Mouse (Mus musculus): ENCODE measurements at regions not wholly inside any gene's neighbourhood (a gene's known extent, or its start where the extent isn't known, plus 50 kb on each side); places are given as distances from the start of the nearest gene placed in this dataset.

GRCm38 (mm10) chr17:84028157-84028970 lies 159.4 kb downstream of the Zfp36l2 start:
- no peak overlapping the region for H3K4me3 ChIP-seq (ENCODE audit: insufficient read depth, low read depth, low read length)
- no peaks in the 10 kb centered on the region for H3K27me3 ChIP-seq (replicated peaks; ENCODE audit: control insufficient read depth, insufficient read depth, low read length)
- H3K4me1 ChIP-seq (ENCODE audit: control insufficient read depth, insufficient read depth, low read length): no peaks in the 10 kb centered on the region
- DNase-seq: peak; percentile 84
- H3K27ac ChIP-seq (ENCODE audit: insufficient read depth, low read depth, low read length): no peak overlapping the region
- WGBS: 25% methylated on average over 27 of the region's 27 CpGs
- TF ChIP-seq CTCF (conservative IDR thresholded peaks at IDR 0.05; ENCODE audit: insufficient read depth, insufficient read length, low read depth, low read length) (peak; percentile 87), POLR2A (IDR thresholded peaks at IDR 0.05; ENCODE audit: low read depth, low read length) (no peak)
- H3K36me3 ChIP-seq (ENCODE audit: control insufficient read depth, insufficient read depth, low read length): no peaks in the 10 kb centered on the region

GRCm38 (mm10) chr17:84027275-84027674 lies 160.5 kb downstream of the Zfp36l2 start:
- Histone ChIP-seq H3K4me1 (ENCODE audit: control insufficient read depth, insufficient read depth, low read length) (no peaks in the 10 kb centered on the region), H3K27ac (ENCODE audit: insufficient read depth, low read depth, low read length) (no peak overlapping the region), H3K27me3 (replicated peaks; ENCODE audit: control insufficient read depth, insufficient read depth, low read length) (no peaks in the 10 kb centered on the region), H3K4me3 (ENCODE audit: insufficient read depth, low read depth, low read length) (no peak overlapping the region), H3K36me3 (ENCODE audit: control insufficient read depth, insufficient read depth, low read length) (no peaks in the 10 kb centered on the region)
- TF ChIP-seq CTCF (conservative IDR thresholded peaks at IDR 0.05; ENCODE audit: insufficient read depth, insufficient read length, low read depth, low read length) (no peak), POLR2A (IDR thresholded peaks at IDR 0.05; ENCODE audit: low read depth, low read length) (no peak)
- 76% methylated on average over 9 of the region's 9 CpGs for WGBS
- DNase-seq: no peak

DNA sequence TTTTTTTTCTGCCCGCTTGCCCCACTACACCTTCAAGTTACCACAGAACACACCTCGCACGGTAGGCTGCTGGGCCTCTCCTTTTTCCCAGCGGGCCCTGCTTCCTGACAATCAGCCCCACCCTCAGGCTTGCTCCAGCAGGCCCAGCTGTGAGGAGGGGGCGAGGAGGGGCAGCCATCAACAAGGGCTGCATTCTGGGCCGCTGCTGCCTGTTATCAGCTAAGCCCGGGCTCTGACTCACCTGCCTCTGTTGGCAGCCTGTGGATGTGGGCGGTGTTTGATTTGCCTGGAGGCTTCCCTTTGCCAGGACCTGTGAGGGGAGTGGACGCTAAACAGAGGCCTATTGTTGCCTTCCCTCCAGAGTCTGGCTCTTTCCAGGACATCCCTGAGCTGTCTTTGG lies 161.6 kb downstream of the Zfp36l2 start:
- no peak for DNase-seq
- no peak overlapping the region for H3K27ac ChIP-seq (ENCODE audit: insufficient read depth, low read depth, low read length)
- WGBS: 57% methylated on average over 9 of the region's 9 CpGs
- TF ChIP-seq POLR2A (IDR thresholded peaks at IDR 0.05; ENCODE audit: low read depth, low read length) (no peak), CTCF (conservative IDR thresholded peaks at IDR 0.05; ENCODE audit: insufficient read depth, insufficient read length, low read depth, low read length) (no peak)
- no peaks in the 10 kb centered on the region for H3K4me1 ChIP-seq (ENCODE audit: control insufficient read depth, insufficient read depth, low read length)
- no peaks in the 10 kb centered on the region for H3K36me3 ChIP-seq (ENCODE audit: control insufficient read depth, insufficient read depth, low read length)
- no peak overlapping the region for H3K4me3 ChIP-seq (ENCODE audit: insufficient read depth, low read depth, low read length)
- no peaks in the 10 kb centered on the region for H3K27me3 ChIP-seq (replicated peaks; ENCODE audit: control insufficient read depth, insufficient read depth, low read length)

- no peak overlapping the region for H3K27ac ChIP-seq (ENCODE audit: insufficient read depth, low read depth, low read length)
- 78% methylated on average over 7 of the region's 7 CpGs for WGBS
These were observed 165.4 kb downstream of the Zfp36l2 start for GRCm38 (mm10) chr17:84022358-84022757.

GRCm38 (mm10) chr17:84018817-84019216 lies 168.9 kb downstream of the Zfp36l2 start:
- no peak for DNase-seq
- Histone ChIP-seq H3K4me3 (ENCODE audit: insufficient read depth, low read depth, low read length) (no peak overlapping the region), H3K4me1 (ENCODE audit: control insufficient read depth, insufficient read depth, low read length) (no peaks in the 10 kb centered on the region), H3K36me3 (ENCODE audit: control insufficient read depth, insufficient read depth, low read length) (no peaks in the 10 kb centered on the region), H3K27me3 (replicated peaks; ENCODE audit: control insufficient read depth, insufficient read depth, low read length) (no peaks in the 10 kb centered on the region), H3K27ac (ENCODE audit: insufficient read depth, low read depth, low read length) (no peak overlapping the region)
- WGBS: 66% methylated on average over 1 of the region's 1 CpGs
- no peak for TF ChIP-seq CTCF (conservative IDR thresholded peaks at IDR 0.05; ENCODE audit: insufficient read depth, insufficient read length, low read depth, low read length)
- TF ChIP-seq POLR2A (IDR thresholded peaks at IDR 0.05; ENCODE audit: low read depth, low read length): no peak

More at GRCm38 (mm10) chr17:84022358-84022757, 165.4 kb downstream of the Zfp36l2 start:
- no peaks in the 10 kb centered on the region for H3K27me3 ChIP-seq (replicated peaks; ENCODE audit: control insufficient read depth, insufficient read depth, low read length)
- no peaks in the 10 kb centered on the region for H3K4me1 ChIP-seq (ENCODE audit: control insufficient read depth, insufficient read depth, low read length)
- no peak for TF ChIP-seq POLR2A (IDR thresholded peaks at IDR 0.05; ENCODE audit: low read depth, low read length)
- no peak for TF ChIP-seq CTCF (conservative IDR thresholded peaks at IDR 0.05; ENCODE audit: insufficient read depth, insufficient read length, low read depth, low read length)
- H3K4me3 ChIP-seq (ENCODE audit: insufficient read depth, low read depth, low read length): no peak overlapping the region
- DNase-seq: no peak
- no peaks in the 10 kb centered on the region for H3K36me3 ChIP-seq (ENCODE audit: control insufficient read depth, insufficient read depth, low read length)

DNA sequence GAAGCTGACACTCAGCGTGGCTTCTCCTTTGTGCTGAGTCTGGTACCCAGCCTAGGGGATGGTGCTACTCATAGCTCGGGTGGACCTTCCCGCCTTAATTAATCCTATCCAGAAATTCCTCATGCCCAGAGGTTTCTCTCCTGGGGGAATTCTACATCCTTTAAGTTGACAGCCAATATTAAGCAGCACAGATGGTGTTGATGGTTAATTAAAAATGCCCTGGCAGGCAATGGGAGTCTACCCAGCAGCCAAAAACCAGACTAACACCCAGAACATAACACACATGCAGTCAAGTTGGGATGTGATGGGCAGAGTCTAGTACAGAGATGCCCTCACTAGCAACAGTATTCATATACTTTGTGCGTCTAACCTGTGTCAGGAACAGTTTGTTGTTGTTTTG lies 169.9 kb downstream of the Zfp36l2 start:
- WGBS: 84% methylated on average over 4 of the region's 4 CpGs
- TF ChIP-seq CTCF (conservative IDR thresholded peaks at IDR 0.05; ENCODE audit: insufficient read depth, insufficient read length, low read depth, low read length) (no peak), POLR2A (IDR thresholded peaks at IDR 0.05; ENCODE audit: low read depth, low read length) (no peak)
- no peak overlapping the region for H3K4me3 ChIP-seq (ENCODE audit: insufficient read depth, low read depth, low read length)

DNA sequence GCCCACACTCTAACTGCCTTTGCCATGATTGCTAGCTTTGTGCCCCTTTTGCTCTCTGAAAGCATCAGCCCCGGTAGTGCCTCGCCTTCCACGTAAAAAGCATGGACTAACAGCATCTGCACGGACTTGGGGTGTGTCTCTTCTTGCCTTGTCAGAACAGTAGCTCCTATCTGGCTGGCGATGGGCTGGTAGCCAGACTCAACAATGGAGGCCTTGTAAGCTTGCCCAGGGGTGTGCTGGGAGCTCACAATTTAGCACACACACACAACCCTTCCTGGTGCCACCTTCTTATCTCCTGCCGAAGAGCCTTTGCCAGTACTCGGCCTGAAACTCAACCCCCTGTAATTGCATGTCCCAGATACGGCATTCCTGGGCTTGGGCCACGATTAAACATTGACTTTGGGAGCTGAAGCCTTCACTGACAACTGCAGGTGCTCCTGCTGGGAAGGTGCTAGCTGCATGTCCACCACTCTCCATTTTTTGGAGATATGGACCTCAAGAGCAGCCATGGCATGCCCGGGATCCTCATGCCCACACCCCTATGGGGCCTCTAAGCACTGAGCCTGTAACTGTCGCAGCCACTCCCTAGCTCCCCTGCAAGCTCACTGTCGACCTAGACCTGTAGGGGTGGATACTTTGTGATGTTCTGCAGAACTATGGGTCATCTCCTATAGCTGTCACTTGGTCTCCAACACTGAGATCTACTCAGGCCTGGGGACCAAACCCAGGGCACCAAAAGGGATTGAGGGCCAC lies 166.7 kb upstream of the Haao start:
- TF ChIP-seq POLR2A (IDR thresholded peaks at IDR 0.05; ENCODE audit: low read depth, low read length) (no peak), CTCF (conservative IDR thresholded peaks at IDR 0.05; ENCODE audit: insufficient read depth, insufficient read length, low read depth, low read length) (no peak)
- DNase-seq: no peak
- H3K27ac ChIP-seq (ENCODE audit: insufficient read depth, low read depth, low read length): no peak overlapping the region
- H3K4me1 ChIP-seq (ENCODE audit: control insufficient read depth, insufficient read depth, low read length): no peaks in the 10 kb centered on the region
- no peaks in the 10 kb centered on the region for H3K27me3 ChIP-seq (replicated peaks; ENCODE audit: control insufficient read depth, insufficient read depth, low read length)
- H3K36me3 ChIP-seq (ENCODE audit: control insufficient read depth, insufficient read depth, low read length): no peaks in the 10 kb centered on the region
- H3K4me3 ChIP-seq (ENCODE audit: insufficient read depth, low read depth, low read length): no peak overlapping the region
- WGBS: 63% methylated on average over 12 of the region's 12 CpGs

More for the DNA sequence above, 169.9 kb downstream of the Zfp36l2 start:
- Histone ChIP-seq H3K27ac (ENCODE audit: insufficient read depth, low read depth, low read length) (no peak overlapping the region), H3K27me3 (replicated peaks; ENCODE audit: control insufficient read depth, insufficient read depth, low read length) (no peaks in the 10 kb centered on the region), H3K4me1 (ENCODE audit: control insufficient read depth, insufficient read depth, low read length) (no peaks in the 10 kb centered on the region), H3K36me3 (ENCODE audit: control insufficient read depth, insufficient read depth, low read length) (no peaks in the 10 kb centered on the region)
- no peak for DNase-seq
